Mouse (Mus musculus): Measurements from ENCODE around the gene Arid1b. TPM values are rescaled to one million over a fixed set of nuclear protein-coding genes. Genes with fewer than 3 reads are reported as not detected.

Arid1b gene
- polyA plus RNA-seq, 1 experiment from 2014 or later = 9.6 TPM

DNA sequence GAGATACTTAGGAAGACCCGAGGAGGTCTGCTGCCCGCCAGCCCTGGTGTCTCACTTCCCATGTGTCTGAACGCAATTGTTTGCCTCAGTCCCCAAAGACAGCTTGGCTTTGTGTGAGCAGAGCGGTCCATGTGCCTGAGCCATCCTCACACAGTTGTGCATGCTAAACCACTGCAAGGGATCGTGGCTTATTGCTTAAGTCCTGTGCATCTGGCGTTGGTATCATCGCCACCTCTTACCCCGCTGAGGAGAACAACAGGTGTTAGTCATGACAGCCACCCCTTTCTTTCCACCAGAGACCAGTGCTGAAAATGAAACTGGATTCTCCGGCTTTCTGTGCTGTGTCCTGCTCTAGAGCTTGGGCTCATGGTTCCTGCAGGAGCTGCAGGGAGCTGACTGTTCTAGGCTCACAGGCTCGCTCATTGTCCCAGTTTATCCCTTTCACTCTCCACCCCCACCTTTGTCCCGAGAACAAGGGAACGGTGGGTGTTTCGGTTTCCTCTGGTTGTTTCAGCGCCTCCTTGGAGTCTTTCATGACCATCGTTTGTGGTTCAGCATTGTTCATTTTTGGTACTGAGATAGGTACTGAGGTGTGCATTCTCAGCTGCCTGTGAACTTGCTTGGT is 171.2 kb downstream of the Arid1b start:
- Histone ChIP-seq H3K27ac (ENCODE audit: low read depth, low read length) (no peak overlapping the region), H3K9me3 (ENCODE audit: control insufficient read depth, low read length) (no peaks in the 10 kb centered on the region), H3K27me3 (replicated peaks; ENCODE audit: control insufficient read depth, insufficient read depth, low read length) (no peaks in the 10 kb centered on the region), H3K4me3 (ENCODE audit: low read length) (no peak overlapping the region), H3K36me3 (ENCODE audit: control insufficient read depth, insufficient read depth, low read length) (no peaks in the 10 kb centered on the region), H3K4me2 (ENCODE audit: low read length) (no peak overlapping the region), H3K4me1 (ENCODE audit: control insufficient read depth, insufficient read depth, low read depth, low read length) (peaks cover 18% of the 10 kb centered on the region), H3K9ac (ENCODE audit: low read depth, low read length) (no peak overlapping the region)
- ATAC-seq = no peak
- 60% methylated on average over 15 of the region's 15 CpGs for WGBS

DNA sequence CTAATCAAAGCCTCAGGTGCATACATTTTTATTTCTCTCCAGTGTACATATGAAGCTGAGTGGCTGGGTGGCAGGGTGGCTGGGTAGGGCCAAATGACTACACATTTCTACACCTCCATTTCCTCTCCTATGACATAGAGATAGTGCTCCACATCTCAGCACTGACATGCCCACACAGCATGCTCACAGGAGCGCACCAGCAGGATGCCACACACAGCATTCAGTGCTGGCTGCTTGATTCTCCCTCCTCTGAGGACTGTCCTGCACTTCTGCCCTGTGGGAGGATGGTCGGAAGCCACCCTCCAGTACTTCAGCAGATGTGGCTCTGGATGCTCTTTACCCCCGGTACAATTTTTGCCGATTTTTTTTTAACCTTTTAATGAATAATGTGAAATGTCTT is 172.0 kb downstream of the Arid1b start:
- H3K4me3 ChIP-seq (ENCODE audit: low read length) = no peak overlapping the region
- no peaks in the 10 kb centered on the region for H3K9me3 ChIP-seq (ENCODE audit: control insufficient read depth, low read length)
- peaks cover 18% of the 10 kb centered on the region for H3K4me1 ChIP-seq (ENCODE audit: control insufficient read depth, insufficient read depth, low read depth, low read length)
- H3K27me3 ChIP-seq (replicated peaks; ENCODE audit: control insufficient read depth, insufficient read depth, low read length) = no peaks in the 10 kb centered on the region
- H3K27ac ChIP-seq (ENCODE audit: low read depth, low read length) = no peak overlapping the region
- 77% methylated on average over 4 of the region's 4 CpGs for WGBS
- H3K36me3 ChIP-seq (ENCODE audit: control insufficient read depth, insufficient read depth, low read length) = no peaks in the 10 kb centered on the region
- no peak overlapping the region for H3K9ac ChIP-seq (ENCODE audit: low read depth, low read length)
- no peak overlapping the region for H3K4me2 ChIP-seq (ENCODE audit: low read length)
- no peak for ATAC-seq

DNA sequence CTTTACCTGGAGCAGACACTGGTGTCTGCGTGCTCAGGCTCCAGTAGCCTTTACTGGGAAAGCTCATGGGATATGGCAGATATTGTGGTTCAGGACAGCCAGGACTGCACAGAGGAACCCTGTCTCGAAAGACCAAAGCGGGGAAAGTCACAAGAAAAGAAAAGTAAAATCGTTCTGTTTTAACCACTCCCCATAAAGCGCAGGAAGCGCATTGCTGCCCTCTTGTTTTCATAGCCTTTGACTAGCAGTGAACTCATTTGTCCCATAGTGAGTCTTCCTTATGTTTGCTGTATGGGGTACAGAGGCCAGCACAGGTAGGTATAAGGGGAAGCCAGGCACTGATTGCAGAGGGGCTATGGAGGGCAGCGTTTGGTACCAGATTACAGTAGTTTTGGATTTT is 173.9 kb downstream of the Arid1b start:
- H3K27ac ChIP-seq (ENCODE audit: low read depth, low read length) = no peak overlapping the region
- no peak overlapping the region for H3K4me2 ChIP-seq (ENCODE audit: low read length)
- no peak for ATAC-seq
- H3K9me3 ChIP-seq (ENCODE audit: control insufficient read depth, low read length) = no peaks in the 10 kb centered on the region
- H3K36me3 ChIP-seq (ENCODE audit: control insufficient read depth, insufficient read depth, low read length) = no peaks in the 10 kb centered on the region
- H3K9ac ChIP-seq (ENCODE audit: low read depth, low read length) = no peak overlapping the region
- H3K27me3 ChIP-seq (replicated peaks; ENCODE audit: control insufficient read depth, insufficient read depth, low read length) = no peaks in the 10 kb centered on the region
- H3K4me3 ChIP-seq (ENCODE audit: low read length) = no peak overlapping the region
- peaks cover 14% of the 10 kb centered on the region for H3K4me1 ChIP-seq (ENCODE audit: control insufficient read depth, insufficient read depth, low read depth, low read length)
- 79% methylated on average over 7 of the region's 7 CpGs for WGBS

DNA sequence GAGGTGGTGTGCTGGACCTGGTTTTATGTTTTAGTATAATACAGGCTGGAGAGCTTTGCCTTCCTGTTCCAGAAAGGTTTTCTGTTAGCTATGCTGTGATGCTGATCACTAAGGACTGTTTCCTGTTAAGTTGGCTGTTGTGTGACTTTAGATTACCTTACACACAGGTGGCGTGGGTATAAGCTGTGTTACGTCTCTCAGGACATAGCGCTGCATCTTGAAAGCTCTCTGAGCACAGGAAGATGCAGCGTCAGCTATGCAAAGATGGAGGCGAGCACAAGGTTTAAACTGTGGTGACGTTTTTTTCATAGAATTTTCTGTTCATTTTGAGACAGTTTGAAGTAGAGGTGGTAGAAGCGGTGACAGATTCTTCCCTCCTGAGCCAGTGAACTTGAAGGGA is 174.5 kb downstream of the Arid1b start:
- Histone ChIP-seq H3K36me3 (ENCODE audit: control insufficient read depth, insufficient read depth, low read length) (no peaks in the 10 kb centered on the region), H3K27me3 (replicated peaks; ENCODE audit: control insufficient read depth, insufficient read depth, low read length) (no peaks in the 10 kb centered on the region), H3K9ac (ENCODE audit: low read depth, low read length) (no peak overlapping the region), H3K27ac (ENCODE audit: low read depth, low read length) (no peak overlapping the region), H3K4me3 (ENCODE audit: low read length) (no peak overlapping the region), H3K4me1 (ENCODE audit: control insufficient read depth, insufficient read depth, low read depth, low read length) (peaks cover 9% of the 10 kb centered on the region), H3K9me3 (ENCODE audit: control insufficient read depth, low read length) (no peaks in the 10 kb centered on the region), H3K4me2 (ENCODE audit: low read length) (no peak overlapping the region)
- no peak for ATAC-seq
- WGBS = 78% methylated on average over 7 of the region's 7 CpGs

DNA sequence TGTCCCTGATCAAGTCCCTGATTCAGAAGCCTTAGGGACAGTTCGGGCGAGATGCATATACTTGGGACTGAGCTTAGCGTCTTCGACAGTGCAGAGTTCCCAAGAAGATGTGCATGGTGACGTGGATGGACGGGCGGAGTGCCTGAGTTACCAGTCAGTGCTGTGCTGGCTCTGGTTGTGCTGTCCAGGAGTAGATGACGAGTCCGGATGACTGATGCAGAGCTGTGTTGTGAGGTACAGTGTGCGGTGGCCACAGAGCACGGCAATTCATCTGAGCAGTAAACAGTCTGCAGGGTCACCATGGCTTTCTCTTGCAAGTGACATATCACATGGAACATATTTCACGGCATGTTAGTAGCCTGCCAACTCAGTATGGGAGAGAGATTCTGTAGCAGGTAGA is 176.2 kb downstream of the Arid1b start:
- Histone ChIP-seq H3K4me3 (ENCODE audit: low read length) (no peak overlapping the region), H3K9me3 (ENCODE audit: control insufficient read depth, low read length) (no peaks in the 10 kb centered on the region), H3K36me3 (ENCODE audit: control insufficient read depth, insufficient read depth, low read length) (no peaks in the 10 kb centered on the region), H3K4me2 (ENCODE audit: low read length) (no peak overlapping the region), H3K27ac (ENCODE audit: low read depth, low read length) (no peak overlapping the region), H3K27me3 (replicated peaks; ENCODE audit: control insufficient read depth, insufficient read depth, low read length) (no peaks in the 10 kb centered on the region), H3K9ac (ENCODE audit: low read depth, low read length) (no peak overlapping the region), H3K4me1 (ENCODE audit: control insufficient read depth, insufficient read depth, low read depth, low read length) (peaks cover 10% of the 10 kb centered on the region)
- 86% methylated on average over 12 of the region's 12 CpGs for WGBS
- no peak for ATAC-seq

DNA sequence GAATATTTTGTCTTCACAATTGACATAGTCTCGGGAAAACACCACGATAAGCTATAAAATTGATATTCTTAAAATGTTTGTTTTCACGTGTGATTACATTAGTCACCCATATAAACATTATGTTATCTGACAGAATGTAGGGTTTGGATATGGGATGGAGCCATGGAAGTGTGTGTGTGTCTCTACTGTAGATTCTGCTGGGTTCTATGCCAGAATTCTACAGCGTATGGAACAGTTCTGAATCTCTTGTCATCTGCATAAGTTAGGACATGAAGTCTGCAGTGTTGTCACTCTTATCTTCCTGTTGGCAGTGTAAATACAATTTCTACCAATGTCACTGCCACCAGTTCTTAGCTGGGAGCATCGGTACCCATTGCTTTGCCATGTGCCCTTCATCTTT is 177.3 kb downstream of the Arid1b start:
- Histone ChIP-seq H3K27me3 (replicated peaks; ENCODE audit: control insufficient read depth, insufficient read depth, low read length) (no peaks in the 10 kb centered on the region), H3K9ac (ENCODE audit: low read depth, low read length) (no peak overlapping the region), H3K4me1 (ENCODE audit: control insufficient read depth, insufficient read depth, low read depth, low read length) (peaks cover 16% of the 10 kb centered on the region), H3K27ac (ENCODE audit: low read depth, low read length) (no peak overlapping the region), H3K9me3 (ENCODE audit: control insufficient read depth, low read length) (no peaks in the 10 kb centered on the region), H3K4me2 (ENCODE audit: low read length) (no peak overlapping the region), H3K36me3 (ENCODE audit: control insufficient read depth, insufficient read depth, low read length) (no peaks in the 10 kb centered on the region), H3K4me3 (ENCODE audit: low read length) (no peak overlapping the region)
- 88% methylated on average over 5 of the region's 5 CpGs for WGBS
- ATAC-seq = no peak

DNA sequence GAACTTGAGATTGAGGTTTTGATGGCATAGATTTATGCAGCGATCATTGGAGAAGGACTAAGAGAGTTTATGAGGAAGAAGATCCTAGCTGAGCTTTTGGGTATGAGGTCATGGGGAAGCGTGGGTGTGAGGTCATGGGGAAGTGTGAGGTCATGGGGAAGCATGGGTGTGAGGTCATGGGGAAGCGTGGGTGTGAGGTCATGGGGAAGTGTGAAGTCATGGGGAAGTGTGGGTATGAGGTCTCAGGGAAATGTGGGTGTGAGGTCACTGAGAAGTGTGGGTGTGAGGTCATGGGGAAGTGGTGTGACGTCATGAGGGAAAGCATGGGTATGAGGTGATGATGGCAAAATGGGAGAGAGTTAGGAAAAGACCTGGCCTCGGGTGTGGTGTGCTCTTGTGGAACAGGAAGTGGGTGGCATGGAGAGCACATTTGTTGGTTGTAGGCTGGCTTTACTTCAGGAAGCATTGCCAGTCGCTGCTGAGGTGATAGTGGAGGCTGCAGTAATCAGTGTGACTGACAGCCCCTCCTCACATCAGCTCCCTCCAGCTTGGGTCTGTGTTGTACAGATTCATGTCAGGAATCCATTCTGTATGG is 180.4 kb downstream of the Arid1b start:
- H3K9me3 ChIP-seq (ENCODE audit: control insufficient read depth, low read length) = no peaks in the 10 kb centered on the region
- peaks cover 18% of the 10 kb centered on the region for H3K4me1 ChIP-seq (ENCODE audit: control insufficient read depth, insufficient read depth, low read depth, low read length)
- ATAC-seq = no peak
- no peaks in the 10 kb centered on the region for H3K36me3 ChIP-seq (ENCODE audit: control insufficient read depth, insufficient read depth, low read length)
- H3K9ac ChIP-seq (ENCODE audit: low read depth, low read length) = no peak overlapping the region
- H3K4me3 ChIP-seq (ENCODE audit: low read length) = no peak overlapping the region
- H3K27ac ChIP-seq (ENCODE audit: low read depth, low read length) = no peak overlapping the region
- no peaks in the 10 kb centered on the region for H3K27me3 ChIP-seq (replicated peaks; ENCODE audit: control insufficient read depth, insufficient read depth, low read length)
- H3K4me2 ChIP-seq (ENCODE audit: low read length) = no peak overlapping the region
- WGBS = 87% methylated on average over 6 of the region's 6 CpGs

DNA sequence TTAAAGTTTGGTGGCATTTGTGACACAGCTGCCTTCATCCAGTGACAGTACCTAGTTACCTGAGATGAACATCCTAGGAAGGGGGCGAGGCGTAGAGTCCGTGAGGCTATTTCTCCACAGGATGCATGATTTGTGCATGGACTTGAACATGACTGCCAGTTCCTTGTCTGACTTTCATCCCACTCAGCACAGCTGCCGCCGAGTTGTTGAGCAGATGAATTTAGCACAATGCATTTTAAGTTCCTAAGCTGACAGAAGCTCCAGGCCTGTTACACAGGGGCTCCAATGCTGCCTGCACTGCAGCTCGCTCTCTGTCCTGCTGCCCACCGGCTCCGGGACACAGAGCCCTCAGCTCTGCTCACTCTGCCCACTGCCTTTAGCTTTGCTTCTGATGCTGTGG is 181.4 kb downstream of the Arid1b start:
- peak overlapping the region; percentile 39; the same call in 1 of the 2 replicates for H3K27ac ChIP-seq (ENCODE audit: low read depth, low read length)

DNA sequence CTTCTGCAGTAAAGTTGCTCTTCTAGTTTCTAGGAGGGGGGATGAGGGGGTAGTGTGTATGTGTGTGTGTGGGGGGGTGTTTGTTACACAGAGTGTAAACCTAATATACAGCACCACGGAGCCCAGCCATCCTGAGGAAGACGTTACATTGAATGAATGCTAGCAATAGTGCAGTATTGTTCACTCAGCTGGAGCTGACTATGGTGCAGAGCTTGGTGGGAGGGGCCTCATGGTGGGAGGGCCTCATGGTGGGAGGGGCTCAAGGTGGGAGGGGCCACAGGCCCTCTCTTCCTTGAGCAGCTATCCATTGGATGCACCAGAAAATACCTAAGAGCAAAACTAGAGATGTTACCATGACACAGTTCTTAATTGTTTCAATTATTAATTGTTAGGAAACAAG is 182.2 kb downstream of the Arid1b start:
- no peaks in the 10 kb centered on the region for H3K36me3 ChIP-seq (ENCODE audit: control insufficient read depth, insufficient read depth, low read length)
- no peak overlapping the region for H3K4me3 ChIP-seq (ENCODE audit: low read length)
- no peak overlapping the region for H3K9ac ChIP-seq (ENCODE audit: low read depth, low read length)
- 67% methylated on average over 2 of the region's 2 CpGs for WGBS
- no peaks in the 10 kb centered on the region for H3K9me3 ChIP-seq (ENCODE audit: control insufficient read depth, low read length)
- peaks cover 15% of the 10 kb centered on the region for H3K4me1 ChIP-seq (ENCODE audit: control insufficient read depth, insufficient read depth, low read depth, low read length)
- no peak overlapping the region for H3K27ac ChIP-seq (ENCODE audit: low read depth, low read length)
- H3K4me2 ChIP-seq (ENCODE audit: low read length) = no peak overlapping the region
- peak; percentile 31; the same call in 1 of the 2 replicates for ATAC-seq
- no peaks in the 10 kb centered on the region for H3K27me3 ChIP-seq (replicated peaks; ENCODE audit: control insufficient read depth, insufficient read depth, low read length)

More for the DNA sequence above, 181.4 kb downstream of the Arid1b start:
- no peaks in the 10 kb centered on the region for H3K36me3 ChIP-seq (ENCODE audit: control insufficient read depth, insufficient read depth, low read length)
- 68% methylated on average over 8 of the region's 8 CpGs for WGBS
- H3K9me3 ChIP-seq (ENCODE audit: control insufficient read depth, low read length) = no peaks in the 10 kb centered on the region
- H3K4me3 ChIP-seq (ENCODE audit: low read length) = no peak overlapping the region
- ATAC-seq = peak; percentile 25; the same call in 1 of the 2 replicates
- no peak overlapping the region for H3K9ac ChIP-seq (ENCODE audit: low read depth, low read length)
- no peak overlapping the region for H3K4me2 ChIP-seq (ENCODE audit: low read length)
- H3K27me3 ChIP-seq (replicated peaks; ENCODE audit: control insufficient read depth, insufficient read depth, low read length) = no peaks in the 10 kb centered on the region
- H3K4me1 ChIP-seq (ENCODE audit: control insufficient read depth, insufficient read depth, low read depth, low read length) = peaks cover 14% of the 10 kb centered on the region

Measured in hindbrain, embryonic 16.5 days (tissue).